Mouse (Mus musculus): ENCODE measurements around the gene Chchd6. TPM values are rescaled to one million over a fixed set of nuclear protein-coding genes. Genes with fewer than 3 reads are reported as not detected.

The Chchd6 gene
- total and polyA plus RNA-seq, 3 experiments = 49.5 to 74.7 TPM; not detected in 1

DNA sequence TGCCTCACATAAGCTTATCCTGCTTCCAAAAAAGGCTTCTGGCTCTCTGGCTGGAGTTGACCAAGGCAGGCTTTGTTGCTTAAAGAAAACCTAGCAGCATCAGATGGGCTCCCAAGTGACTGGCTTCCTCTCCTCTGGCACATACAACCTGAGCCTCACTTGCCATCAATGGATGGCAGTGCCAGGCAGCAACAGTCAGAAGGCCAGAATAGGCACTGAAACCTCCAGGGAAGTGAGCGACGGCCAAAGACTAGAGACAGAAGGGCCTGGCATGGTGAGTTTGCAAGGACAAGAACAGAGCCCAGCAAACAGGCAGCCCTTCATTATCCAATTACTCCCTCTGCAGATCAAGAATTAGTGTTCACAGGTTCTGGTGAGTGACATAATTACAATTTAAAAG, 70.7 kb downstream of the Chchd6 start:
- Histone ChIP-seq H3K4me3 (ENCODE audit: control insufficient read depth in 1 of 2, insufficient read depth in 1 of 2, low read depth in 2 of 2, low read length in 2 of 2) (no peak overlapping the region), H3K79me2 (ENCODE audit: control insufficient read depth, insufficient read depth, low read length, poor library complexity) (no peaks in the 10 kb centered on the region), H3K36me3 (ENCODE audit: control insufficient read depth in 1 of 2, insufficient read depth in 2 of 2, low read length in 2 of 2) (no peaks in the 10 kb centered on the region), H3K9me3 (replicated peaks; ENCODE audit: insufficient read depth, low read length) (no peaks in the 10 kb centered on the region), H3K4me1 (ENCODE audit: control insufficient read depth in 1 of 2, insufficient read depth in 2 of 2, low read length in 2 of 2) (no peaks in the 10 kb centered on the region), H3K27me3 (ENCODE audit: control insufficient read depth in 1 of 2, insufficient read depth in 2 of 2, low read length in 2 of 2) (no peaks in the 10 kb centered on the region), H3K27ac (ENCODE audit: control insufficient read depth, low read depth, low read length) (no peak overlapping the region), H3K9ac (ENCODE audit: control insufficient read depth, low read depth, low read length, poor library complexity, severe bottlenecking) (no peak overlapping the region)
- no peak for TF ChIP-seq JUND (IDR thresholded peaks at IDR 0.05; ENCODE audit: low read depth, low read length)
- TF ChIP-seq MXI1 (IDR thresholded peaks at IDR 0.05; ENCODE audit: low read depth, low read length) = no peak
- no peak for DNase-seq (ENCODE audit: low read depth, low spot score)

DNA sequence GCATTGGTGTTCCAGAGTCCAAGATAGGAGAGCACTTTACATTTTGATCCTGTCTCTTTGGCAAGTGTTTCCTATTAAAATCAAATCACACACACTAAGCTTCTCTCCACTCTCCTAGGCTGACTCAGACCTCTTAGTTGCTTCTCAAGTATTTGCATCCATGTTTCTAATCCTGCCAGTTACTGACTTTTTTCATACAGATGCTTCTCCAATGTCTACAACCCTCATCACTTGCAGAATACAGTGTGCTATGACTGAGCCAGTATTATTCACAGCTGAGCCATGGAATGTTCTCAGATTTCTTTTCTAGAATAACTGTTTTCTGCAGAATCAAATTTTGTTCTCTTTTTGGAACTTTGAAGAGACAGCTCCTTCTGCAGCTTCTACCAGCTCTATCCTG, 85.3 kb downstream of the Chchd6 start:
- H3K9ac ChIP-seq (ENCODE audit: control insufficient read depth, low read depth, low read length, poor library complexity, severe bottlenecking) = no peak overlapping the region
- TF ChIP-seq NRF1 (IDR thresholded peaks at IDR 0.05; ENCODE audit: insufficient read depth, low read depth, low read length, poor library complexity, severe bottlenecking) (no peak), MXI1 (IDR thresholded peaks at IDR 0.05; ENCODE audit: low read depth, low read length) (no peak), ETS1 (IDR thresholded peaks at IDR 0.05; ENCODE audit: low read depth, low read length) (no peak), POLR2AphosphoS2 (IDR thresholded peaks at IDR 0.05; ENCODE audit: low read length) (no peak)
- DNase-seq (ENCODE audit: low read depth, low spot score) = no peak
- H3K27me3 ChIP-seq (ENCODE audit: control insufficient read depth in 1 of 2, insufficient read depth in 2 of 2, low read length in 2 of 2) = no peaks in the 10 kb centered on the region
- H3K36me3 ChIP-seq (ENCODE audit: control insufficient read depth in 1 of 2, insufficient read depth in 2 of 2, low read length in 2 of 2) = no peaks in the 10 kb centered on the region
- H3K27ac ChIP-seq (ENCODE audit: control insufficient read depth, low read depth, low read length) = no peak overlapping the region
- H3K4me3 ChIP-seq (ENCODE audit: control insufficient read depth in 1 of 2, insufficient read depth in 1 of 2, low read depth in 2 of 2, low read length in 2 of 2) = no peak overlapping the region
- H3K4me1 ChIP-seq (ENCODE audit: control insufficient read depth in 1 of 2, insufficient read depth in 2 of 2, low read length in 2 of 2) = no peaks in the 10 kb centered on the region
- no peaks in the 10 kb centered on the region for H3K79me2 ChIP-seq (ENCODE audit: control insufficient read depth, insufficient read depth, low read length, poor library complexity)
- no peaks in the 10 kb centered on the region for H3K9me3 ChIP-seq (replicated peaks; ENCODE audit: insufficient read depth, low read length)

DNA sequence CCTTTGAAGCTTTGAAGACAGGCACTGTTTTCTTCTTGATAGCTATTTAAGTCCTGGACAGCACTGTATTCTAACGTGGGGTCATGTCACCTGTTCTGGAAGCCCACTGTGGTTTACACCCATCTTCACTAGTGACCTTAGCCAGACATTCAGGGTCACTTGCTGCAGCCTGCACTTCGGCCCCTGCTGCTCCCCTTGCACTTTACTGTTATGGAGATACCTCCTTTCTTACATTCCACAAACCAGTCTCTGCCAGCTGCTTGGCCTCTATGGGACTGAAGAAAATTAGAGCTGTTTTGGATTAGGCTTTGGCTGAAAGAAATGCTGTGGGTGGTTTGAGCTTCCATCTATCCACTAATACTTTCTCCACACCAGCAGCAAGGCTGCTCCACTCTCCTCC, 86.7 kb downstream of the Chchd6 start:
- Histone ChIP-seq H3K9ac (ENCODE audit: control insufficient read depth, low read depth, low read length, poor library complexity, severe bottlenecking) (no peak overlapping the region), H3K9me3 (replicated peaks; ENCODE audit: insufficient read depth, low read length) (no peaks in the 10 kb centered on the region), H3K27me3 (ENCODE audit: control insufficient read depth in 1 of 2, insufficient read depth in 2 of 2, low read length in 2 of 2) (no peaks in the 10 kb centered on the region), H3K79me2 (ENCODE audit: control insufficient read depth, insufficient read depth, low read length, poor library complexity) (no peaks in the 10 kb centered on the region), H3K27ac (ENCODE audit: control insufficient read depth, low read depth, low read length) (no peak overlapping the region), H3K4me3 (ENCODE audit: control insufficient read depth in 1 of 2, insufficient read depth in 1 of 2, low read depth in 2 of 2, low read length in 2 of 2) (no peak overlapping the region), H3K4me1 (ENCODE audit: control insufficient read depth in 1 of 2, insufficient read depth in 2 of 2, low read length in 2 of 2) (no peaks in the 10 kb centered on the region), H3K36me3 (ENCODE audit: control insufficient read depth in 1 of 2, insufficient read depth in 2 of 2, low read length in 2 of 2) (no peaks in the 10 kb centered on the region)
- DNase-seq (ENCODE audit: low read depth, low spot score) = no peak
- TF ChIP-seq MAX (IDR thresholded peaks at IDR 0.05; ENCODE audit: low read length) (no peak), EP300 (IDR thresholded peaks at IDR 0.05; ENCODE audit: low read depth in 1 of 2, low read length in 2 of 2) (no peak), MAZ (IDR thresholded peaks at IDR 0.05; ENCODE audit: low read depth, low read length) (no peak), SIN3A (IDR thresholded peaks at IDR 0.05; ENCODE audit: low read length) (no peak), TBP (IDR thresholded peaks at IDR 0.05; ENCODE audit: low read depth, low read length) (no peak), RAD21 (IDR thresholded peaks at IDR 0.05; ENCODE audit: low read depth, low read length) (no peak), MYB (IDR thresholded peaks at IDR 0.05; ENCODE audit: low read depth, low read length) (no peak), UBTF (IDR thresholded peaks at IDR 0.05; ENCODE audit: borderline replicate concordance, insufficient read depth, low read depth, low read length) (no peak), TAL1 (IDR thresholded peaks at IDR 0.05; ENCODE audit: low read length) (no peak), MEF2A (IDR thresholded peaks at IDR 0.05; ENCODE audit: extremely low read depth, insufficient replicate concordance, low read depth, low read length, poor library complexity, severe bottlenecking) (no peak), USF1 (IDR thresholded peaks at IDR 0.05; ENCODE audit: low read depth, low read length) (no peak), E2F4 (IDR thresholded peaks at IDR 0.05; ENCODE audit: borderline replicate concordance, low read depth, low read length) (no peak), MYC (IDR thresholded peaks at IDR 0.05; ENCODE audit: low read depth, low read length) (no peak), BHLHE40 (IDR thresholded peaks at IDR 0.05; ENCODE audit: borderline replicate concordance, low read depth, low read length) (no peak), RCOR1 (IDR thresholded peaks at IDR 0.05; ENCODE audit: low read depth, low read length) (no peak), ETS1 (IDR thresholded peaks at IDR 0.05; ENCODE audit: low read depth, low read length) (no peak), ZC3H11A (IDR thresholded peaks at IDR 0.05; ENCODE audit: low read depth, low read length) (no peak), GATA1 (IDR thresholded peaks at IDR 0.05; ENCODE audit: low read depth, low read length) (no peak)

Data from MEL (cell line).